Mouse (Mus musculus): Measurements from ENCODE around the gene Spata33. TPM values are rescaled to one million over a fixed set of nuclear protein-coding genes. Genes with fewer than 3 reads are reported as not detected.
"Not testable (repeated sequence)": the region's sequence is repeated elsewhere in the genome, so short reads cannot be mapped to it uniquely, and the experiment has no call there.

The Spata33 gene
- polyA plus RNA-seq, 1 experiment: 6.8 TPM

GRCm38 (mm10) chr8:123253451-123254098 lies 40.9 kb downstream of the Spata33 start:
- DNase-seq (ENCODE audit: low read depth): no peak

GRCm38 (mm10) chr8:123254099-123254885 lies 41.7 kb downstream of the Spata33 start, which contains the start of the genes Zfp276 and Vps9d1:
TSS of gene Zfp276 (plus strand) at chr8:123254195.
TSS of gene Vps9d1 (minus strand) at chr8:123254348.
- TF ChIP-seq CTCF (IDR thresholded peaks at IDR 0.05; ENCODE audit: borderline replicate concordance, extremely low read depth, insufficient read depth, insufficient read length) (no peak), POLR2A (IDR thresholded peaks at IDR 0.05; ENCODE audit: borderline replicate concordance, extremely low read depth, insufficient read depth, insufficient read length, poor library complexity, severe bottlenecking) (no peak)
- DNase-seq (ENCODE audit: low read depth): peak; percentile 93

More at GRCm38 (mm10) chr8:123253451-123254098, 40.9 kb downstream of the Spata33 start:
- TF ChIP-seq CTCF (IDR thresholded peaks at IDR 0.05; ENCODE audit: borderline replicate concordance, extremely low read depth, insufficient read depth, insufficient read length): no peak
- peak; percentile 47; the same call in 1 of the 2 replicates for TF ChIP-seq POLR2A (IDR thresholded peaks at IDR 0.05; ENCODE audit: borderline replicate concordance, extremely low read depth, insufficient read depth, insufficient read length, poor library complexity, severe bottlenecking)

- TF ChIP-seq CTCF (IDR thresholded peaks at IDR 0.05; ENCODE audit: borderline replicate concordance, extremely low read depth, insufficient read depth, insufficient read length): peak; percentile 5; the same call in 1 of the 2 replicates
- TF ChIP-seq POLR2A (IDR thresholded peaks at IDR 0.05; ENCODE audit: borderline replicate concordance, extremely low read depth, insufficient read depth, insufficient read length, poor library complexity, severe bottlenecking): no peak
- no peak for DNase-seq (ENCODE audit: low read depth)
These were observed 42.5 kb downstream of the Spata33 start for GRCm38 (mm10) chr8:123255170-123255569.

- no peak for TF ChIP-seq CTCF (IDR thresholded peaks at IDR 0.05; ENCODE audit: borderline replicate concordance, extremely low read depth, insufficient read depth, insufficient read length)
- DNase-seq (ENCODE audit: low read depth): no peak
These were observed 44.5 kb downstream of the Spata33 start for GRCm38 (mm10) chr8:123257114-123257513.

GRCm38 (mm10) chr8:123257593-123257992 lies 45.0 kb downstream of the Spata33 start:
- not testable (repeated sequence) for DNase-seq (ENCODE audit: low read depth)

GRCm38 (mm10) chr8:123267926-123268656 lies 55.5 kb downstream of the Spata33 start:
- no peak for TF ChIP-seq POLR2A (IDR thresholded peaks at IDR 0.05; ENCODE audit: borderline replicate concordance, extremely low read depth, insufficient read depth, insufficient read length, poor library complexity, severe bottlenecking)
- TF ChIP-seq CTCF (IDR thresholded peaks at IDR 0.05; ENCODE audit: borderline replicate concordance, extremely low read depth, insufficient read depth, insufficient read length): no peak
- DNase-seq (ENCODE audit: low read depth): no peak

GRCm38 (mm10) chr8:123271147-123271546 lies 58.5 kb downstream of the Spata33 start:
- TF ChIP-seq POLR2A (IDR thresholded peaks at IDR 0.05; ENCODE audit: borderline replicate concordance, extremely low read depth, insufficient read depth, insufficient read length, poor library complexity, severe bottlenecking) (no peak), CTCF (IDR thresholded peaks at IDR 0.05; ENCODE audit: borderline replicate concordance, extremely low read depth, insufficient read depth, insufficient read length) (no peak)
- DNase-seq (ENCODE audit: low read depth): no peak

Other genes starting within 250 kb of the Spata33 start
- gene Ankrd11, start 170.6 kb upstream of the Spata33 start, polyA plus RNA-seq (2012; rRNA removed): 52.8 and 76.8 TPM in 2 replicates
- 96.1 and 112 TPM in 2 replicates for gene Spg7, start 149.9 kb upstream of the Spata33 start, polyA plus RNA-seq (2012; rRNA removed)
- gene Rpl13, start 110.5 kb upstream of the Spata33 start, polyA plus RNA-seq (2012; rRNA removed): 1,764 and 1,996 TPM in 2 replicates
- 5.8 and 8.5 TPM in 2 replicates for gene Cpne7, start 95.5 kb upstream of the Spata33 start, polyA plus RNA-seq (2012; rRNA removed)
- 1.8 and 3.5 TPM in 2 replicates for gene Sult5a1, start 54.5 kb upstream of the Spata33 start, polyA plus RNA-seq (2012; rRNA removed)
- gene Dpep1, start 26.6 kb upstream of the Spata33 start, polyA plus RNA-seq (2012; rRNA removed): 0.37 and 0.66 TPM in 2 replicates
- gene Chmp1a, start 69 bp upstream of the Spata33 start, polyA plus RNA-seq (2012; rRNA removed): 146 and 154 TPM in 2 replicates
- 102 and 136 TPM in 2 replicates for gene Cdk10, start 12.0 kb downstream of the Spata33 start, polyA plus RNA-seq (2012; rRNA removed)
- 3.2 and 3.9 TPM in 2 replicates for gene Spata2l, start 23.4 kb downstream of the Spata33 start, polyA plus RNA-seq (2012; rRNA removed)
- 39.1 and 40.8 TPM in 2 replicates for gene Zfp276, start 41.4 kb downstream of the Spata33 start, polyA plus RNA-seq (2012; rRNA removed)
- gene Vps9d1, start 41.5 kb downstream of the Spata33 start, polyA plus RNA-seq (2012; rRNA removed): 130 and 175 TPM in 2 replicates
- 19.4 and 42.7 TPM in 2 replicates for gene Fanca, start 105.7 kb downstream of the Spata33 start, polyA plus RNA-seq (2012; rRNA removed)
- gene Spire2, start 119.9 kb downstream of the Spata33 start, polyA plus RNA-seq (2012; rRNA removed): 42.0 and 47.0 TPM in 2 replicates
- gene Tcf25, start 160.9 kb downstream of the Spata33 start, polyA plus RNA-seq (2012; rRNA removed): 313 and 402 TPM in 2 replicates
- 0.05 and 0.08 TPM in 2 replicates for gene Mc1r, start 194.3 kb downstream of the Spata33 start, polyA plus RNA-seq (2012; rRNA removed)
- gene Tubb3, start 198.6 kb downstream of the Spata33 start, polyA plus RNA-seq (2012; rRNA removed): 3,325 and 3,474 TPM in 2 replicates
- gene Def8, start 210.7 kb downstream of the Spata33 start, polyA plus RNA-seq (2012; rRNA removed): 53.2 and 55.5 TPM in 2 replicates

All from brain, embryonic 14.5 days (tissue).